Mouse (Mus musculus) myocyte (in vitro differentiated cells): ENCODE data around the gene Marveld1. TPM values are rescaled to one million over a fixed set of nuclear protein-coding genes. Genes with fewer than 3 reads are reported as not detected.
A peak's percentile ranks its signal among the peaks of the same experiment; 100 is the strongest.

Experiments used
- H3K27me3 ChIP-seq: one replicate; pipeline ENCODE4 v1.6.1; 2011; ENCODE audit not compliant: control insufficient read depth, insufficient read depth, insufficient read length
- H3K36me3 ChIP-seq: one replicate; pipeline ENCODE4 v1.6.1; 2011; ENCODE audit not compliant: control insufficient read depth, insufficient read depth
- H3K4me2 ChIP-seq: one replicate; pipeline ENCODE4 v1.6.1; 2011; ENCODE audit warnings: low read depth, control low read depth
- H3K4me3 ChIP-seq: one replicate; pipeline ENCODE4 v1.5.1; 2011; ENCODE audit warnings: mild to moderate bottlenecking, control low read depth, moderate library complexity
- H3K79me2 ChIP-seq: one replicate; pipeline ENCODE4 v1.6.1; 2011; ENCODE audit not compliant: control insufficient read depth, insufficient read depth
- H3ac ChIP-seq: one replicate; pipeline ENCODE4 v1.6.1; 2011; ENCODE audit not compliant: control insufficient read depth, insufficient read length
- CEBPB ChIP-seq: IDR thresholded peaks from 2 replicates; pipeline ENCODE4 v1.6.1; 2011; ENCODE audit warnings: mild to moderate bottlenecking, moderate library complexity; ENCODE audit not compliant: poor library complexity, insufficient read depth, severe bottlenecking
- E2F4 ChIP-seq: IDR thresholded peaks from one replicate; pipeline ENCODE4 v1.6.1; 2011; ENCODE audit warnings: mild to moderate bottlenecking, control low read depth, moderate library complexity; ENCODE audit not compliant: insufficient read depth
- MAX ChIP-seq: IDR thresholded peaks from one replicate; pipeline ENCODE4 v1.6.1; 2011; ENCODE audit warnings: low read depth, mild to moderate bottlenecking, control low read depth
- MYOD1 ChIP-seq, 3 experiments: IDR thresholded peaks; one replicate each; pipeline ENCODE4 v1.6.1; 2011; ENCODE audit warnings: control low read depth in 2 of 3, low read depth in 2 of 3, mild to moderate bottlenecking in 2 of 3, moderate library complexity in 1 of 3; ENCODE audit not compliant: insufficient read length in 2 of 3, control insufficient read depth in 1 of 3
- MYOG ChIP-seq, 3 experiments: IDR thresholded peaks; one replicate each; pipeline ENCODE4 v1.6.1; 2011; ENCODE audit warnings: control low read depth in 2 of 3, low read depth in 2 of 3, mild to moderate bottlenecking in 2 of 3; ENCODE audit not compliant: insufficient read length in 2 of 3, control insufficient read depth in 1 of 3, insufficient read depth in 1 of 3
- POLR2A ChIP-seq: IDR thresholded peaks from one replicate; pipeline ENCODE4 v1.6.1; 2011; ENCODE audit warnings: low read depth, mild to moderate bottlenecking, control low read depth, moderate library complexity; ENCODE audit not compliant: insufficient read length
- POLR2AphosphoS2 ChIP-seq: IDR thresholded peaks from one replicate; pipeline ENCODE4 v1.6.1; 2011; ENCODE audit warnings: low read depth, control low read depth; ENCODE audit not compliant: insufficient read length
- REST ChIP-seq: IDR thresholded peaks from one replicate; pipeline ENCODE4 v1.6.1; 2011; ENCODE audit warnings: mild to moderate bottlenecking, control low read depth, moderate library complexity; ENCODE audit not compliant: insufficient read depth, insufficient read length
- SRF ChIP-seq: IDR thresholded peaks from one replicate; pipeline ENCODE4 v1.6.1; 2011; ENCODE audit warnings: low read depth; ENCODE audit not compliant: control insufficient read depth, insufficient read length
- TCF12 ChIP-seq: IDR thresholded peaks from one replicate; pipeline ENCODE4 v1.6.1; 2011; ENCODE audit warnings: mild to moderate bottlenecking, control low read depth; ENCODE audit not compliant: poor library complexity, insufficient read depth, severe bottlenecking
- TCF3 ChIP-seq: IDR thresholded peaks from one replicate; pipeline ENCODE4 v1.6.1; 2011; ENCODE audit warnings: low read depth, control low read depth; ENCODE audit not compliant: insufficient read length
- USF1 ChIP-seq: IDR thresholded peaks from one replicate; pipeline ENCODE4 v1.6.1; 2011; ENCODE audit warnings: low read depth, mild to moderate bottlenecking, control low read depth, moderate library complexity
- polyA plus RNA-seq: library from polyadenylated mRNA; unstranded; fragments of >200 nt; fragmentation: generic; extraction: Trizol; gene quantifications from one replicate; pipeline ENCODE4 v1.2.1, GENCODE M21; 2012; ENCODE audit warnings: missing spikeins

The Marveld1 gene
- polyA plus RNA-seq, 1 experiment: 36.1 TPM

DNA sequence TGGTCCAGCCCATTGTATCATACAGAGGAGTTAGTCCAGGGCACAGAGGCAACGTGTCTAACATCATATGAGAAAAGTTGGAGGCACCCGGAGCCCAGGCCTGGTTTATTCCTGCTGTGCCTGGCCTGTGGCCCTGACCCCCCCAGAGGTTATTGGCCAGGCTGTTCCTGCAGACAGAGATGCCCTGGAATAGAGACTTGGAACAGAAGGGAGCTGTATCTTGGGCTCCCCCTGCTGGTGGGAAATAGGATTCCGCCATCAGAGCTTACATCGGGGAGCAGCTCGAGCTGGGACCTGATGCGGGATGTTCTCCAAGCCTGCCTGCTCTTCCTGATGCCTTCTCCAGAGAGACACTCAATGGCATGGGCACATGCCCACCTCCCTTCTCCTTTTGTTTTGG lies 4.8 kb downstream of the Marveld1 start:
- Histone ChIP-seq H3K36me3 (peaks cover 3% of the 10 kb centered on the region), H3K79me2 (peaks cover 14% of the 10 kb centered on the region), H3K27me3 (no peaks in the 10 kb centered on the region), H3K4me3 (no peak overlapping the region), H3K4me2 (peak overlapping the region; percentile 7), H3ac (no peak overlapping the region)
- TF ChIP-seq MYOG (IDR thresholded peaks at IDR 0.05; ENCODE audit: control insufficient read depth in 1 of 3, insufficient read depth in 1 of 3, insufficient read length in 2 of 3, low read depth in 2 of 3): no peak
- no peak for TF ChIP-seq CEBPB
- TF ChIP-seq POLR2AphosphoS2: peak; percentile 60

DNA sequence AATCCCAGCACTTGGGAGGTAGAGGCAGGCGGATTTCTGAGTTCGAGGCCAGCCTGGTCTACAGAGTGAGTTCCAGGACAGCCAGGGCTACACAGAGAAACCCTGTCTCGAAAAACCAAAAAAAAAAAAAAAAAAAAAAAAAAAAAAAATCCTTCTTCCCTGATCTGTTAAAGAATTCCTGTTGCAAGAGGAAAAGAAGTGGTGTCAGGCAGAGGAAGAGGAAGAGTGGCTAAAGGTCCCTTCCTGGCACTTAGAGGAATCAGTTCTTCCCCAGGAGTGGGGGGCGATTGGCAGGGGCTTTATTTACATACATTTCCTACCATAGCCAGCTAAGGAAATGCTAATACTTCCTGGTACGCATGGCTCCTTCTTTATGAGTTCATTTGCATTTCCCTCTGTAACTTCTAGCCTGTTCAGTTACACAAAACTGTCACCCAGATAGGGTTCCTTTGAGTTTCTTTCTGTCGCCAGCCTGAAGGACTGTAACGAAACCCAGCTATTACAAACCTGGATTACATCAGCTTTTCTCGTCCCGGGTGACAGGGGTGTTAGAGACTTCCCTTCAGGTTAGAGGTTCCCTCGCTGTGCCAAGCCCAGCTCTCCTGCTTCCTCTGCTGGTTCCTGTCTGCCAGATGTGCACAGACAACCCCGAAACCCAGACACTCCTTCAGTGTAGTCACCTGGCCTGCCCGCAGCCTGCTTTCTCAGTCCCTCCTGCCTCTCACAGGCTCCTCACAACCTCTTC lies 10.5 kb downstream of the Marveld1 start:
- Histone ChIP-seq H3K4me3 (no peak overlapping the region), H3K36me3 (no peaks in the 10 kb centered on the region), H3K4me2 (no peak overlapping the region), H3ac (no peak overlapping the region), H3K27me3 (no peaks in the 10 kb centered on the region), H3K79me2 (no peaks in the 10 kb centered on the region)
- TF ChIP-seq USF1: no peak
- no peak for TF ChIP-seq POLR2A

DNA sequence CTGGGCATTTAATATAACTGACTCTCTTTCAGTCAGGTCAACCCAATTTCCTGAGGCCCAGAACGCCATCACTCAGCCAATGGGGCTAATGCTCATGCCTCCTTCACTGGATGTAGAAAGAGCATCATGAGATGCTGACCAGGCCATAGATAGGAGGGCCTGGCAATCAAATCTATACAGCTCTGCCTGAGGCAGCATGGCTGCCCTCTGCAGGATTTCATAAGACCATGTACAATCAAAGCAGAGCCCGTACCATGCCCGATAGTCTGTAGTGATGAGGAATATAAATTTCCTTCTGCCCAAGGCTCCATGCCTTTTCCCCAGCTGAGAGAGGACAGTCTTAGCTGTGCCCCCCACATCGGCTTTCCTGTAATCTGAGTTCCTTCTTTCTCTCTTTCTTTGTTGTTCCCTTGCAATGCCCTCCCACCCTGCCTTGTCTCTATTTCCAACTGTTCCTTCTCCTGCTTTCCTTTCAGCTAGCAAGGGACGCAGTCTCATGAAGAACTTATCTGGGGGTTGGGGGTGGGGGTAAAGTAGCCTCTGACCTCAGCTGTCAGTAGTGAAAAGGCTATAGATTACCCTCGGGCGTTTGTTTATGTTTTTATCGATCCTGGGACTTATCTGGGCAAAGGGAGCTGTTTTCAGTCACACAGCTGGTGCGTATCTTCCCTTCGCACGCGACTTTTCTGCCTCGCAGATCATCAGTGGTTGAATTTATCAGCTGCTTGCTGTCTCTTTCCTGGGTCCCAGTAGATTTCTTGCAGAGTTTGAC lies 11.2 kb downstream of the Marveld1 start:
- no peak for TF ChIP-seq POLR2A
- TF ChIP-seq MYOD1 (IDR thresholded peaks at IDR 0.05; ENCODE audit: control insufficient read depth in 1 of 3, insufficient read length in 2 of 3, low read depth in 2 of 3): no peak
- no peak overlapping the region for H3K4me3 ChIP-seq
- no peaks in the 10 kb centered on the region for H3K27me3 ChIP-seq
- no peaks in the 10 kb centered on the region for H3K36me3 ChIP-seq
- H3K4me2 ChIP-seq: no peak overlapping the region
- H3K79me2 ChIP-seq: no peaks in the 10 kb centered on the region
- no peak overlapping the region for H3ac ChIP-seq

DNA sequence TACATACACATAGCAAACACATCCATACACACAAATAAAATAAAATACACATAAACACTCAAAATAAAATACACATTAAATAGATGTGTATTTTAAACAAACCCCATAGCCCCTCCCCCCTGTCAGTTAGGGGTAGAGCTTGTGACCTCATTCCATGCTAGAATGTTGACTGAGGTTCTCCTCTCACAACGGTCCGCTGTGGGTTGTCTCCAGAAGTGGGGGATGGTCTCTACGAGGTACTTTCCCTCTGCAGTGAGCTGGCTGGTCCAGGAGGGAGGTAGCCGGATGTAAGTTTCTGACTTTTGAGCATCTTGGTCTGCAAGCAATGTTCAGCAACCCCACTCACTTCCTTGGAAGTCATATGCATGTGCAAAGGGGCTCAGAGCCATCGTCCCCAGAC lies 16.6 kb downstream of the Marveld1 start, which contains the start of gene Zfyve27:
TSS of gene Zfyve27 (plus strand) at position 188 of the 400 bp plus-strand sequence.
- Histone ChIP-seq H3ac (no peak within 1 kb of the TSS), H3K36me3 (no peaks in the 10 kb centered on the region)
- no peak for TF ChIP-seq REST
- TF ChIP-seq TCF3: no peak
- no peak for TF ChIP-seq MYOG (IDR thresholded peaks at IDR 0.05; ENCODE audit: control insufficient read depth in 1 of 3, insufficient read depth in 1 of 3, insufficient read length in 2 of 3, low read depth in 2 of 3)
- no peak for TF ChIP-seq MAX
- no peak for TF ChIP-seq E2F4
- no peak for TF ChIP-seq POLR2A
- no peak for TF ChIP-seq POLR2AphosphoS2
- no peak for TF ChIP-seq SRF
- TF ChIP-seq CEBPB: no peak
- TF ChIP-seq USF1: no peak
- TF ChIP-seq TCF12: no peak

DNA sequence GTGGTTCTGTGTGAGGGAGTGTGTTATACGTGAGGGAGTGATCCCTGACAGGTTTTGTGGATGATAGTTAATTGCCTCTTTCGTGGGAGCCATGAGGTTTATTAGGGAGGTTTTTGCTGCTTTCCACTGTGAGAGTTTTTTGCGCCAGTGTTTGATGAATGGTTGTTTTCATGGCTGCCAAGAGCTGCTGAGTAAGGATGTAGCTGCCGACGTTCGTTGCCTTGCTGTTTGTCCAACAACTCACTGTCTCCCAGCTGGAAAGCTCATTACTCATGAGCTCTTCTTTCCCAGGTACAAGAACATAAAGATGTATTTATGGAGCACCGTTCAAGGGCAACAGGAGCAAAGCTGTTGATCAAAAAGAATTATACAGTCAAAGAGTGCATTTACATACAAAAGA lies 17.0 kb downstream of the Marveld1 start:
- Histone ChIP-seq H3K27me3 (no peaks in the 10 kb centered on the region), H3K79me2 (no peaks in the 10 kb centered on the region), H3ac (no peak overlapping the region), H3K4me2 (no peak overlapping the region), H3K4me3 (no peak overlapping the region), H3K36me3 (no peaks in the 10 kb centered on the region)
- TF ChIP-seq MYOG (IDR thresholded peaks at IDR 0.05; ENCODE audit: control insufficient read depth in 1 of 3, insufficient read depth in 1 of 3, insufficient read length in 2 of 3, low read depth in 2 of 3) (no peak), POLR2A (no peak), MAX (no peak), USF1 (no peak), SRF (no peak), MYOD1 (IDR thresholded peaks at IDR 0.05; ENCODE audit: control insufficient read depth in 1 of 3, insufficient read length in 2 of 3, low read depth in 2 of 3) (no peak), REST (no peak), E2F4 (no peak), TCF3 (no peak), TCF12 (no peak), POLR2AphosphoS2 (no peak), CEBPB (no peak)

More for the DNA sequence above, 16.6 kb downstream of the Marveld1 start, which contains the start of gene Zfyve27:
- no peaks in the 10 kb centered on the region for H3K27me3 ChIP-seq
- H3K79me2 ChIP-seq: no peaks in the 10 kb centered on the region
- H3K4me3 ChIP-seq: no peak within 1 kb of the TSS
- no peak within 1 kb of the TSS for H3K4me2 ChIP-seq
